Mouse (Mus musculus) B cell, adult 2 months (primary cell): ENCODE results near the gene Lin7c.

Experiments used
- DNase-seq, 2 experiments: peaks; one replicate each; pipeline ENCODE4 v3.0.0; 2022

Lin7c gene

GRCm38 (mm10) chr2:109942810-109943570, 52.3 kb downstream of the Lin7c start:
- DNase-seq = no peak

GRCm38 (mm10) chr2:109944995-109945394, 54.3 kb downstream of the Lin7c start:
- DNase-seq = no peak

- DNase-seq = no peak
Measured at GRCm38 (mm10) chr2:109945532-109945931, 54.9 kb downstream of the Lin7c start.

GRCm38 (mm10) chr2:109946426-109946825, 55.8 kb downstream of the Lin7c start:
- no peak for DNase-seq

GRCm38 (mm10) chr2:109949519-109949918, 58.9 kb downstream of the Lin7c start:
- no peak for DNase-seq

- DNase-seq = no peak
Measured at GRCm38 (mm10) chr2:109950311-109950710, 59.7 kb downstream of the Lin7c start.
